Mouse (Mus musculus) stomach, postnatal 0 days (tissue): Measurements from ENCODE around the gene Ssbp3.

Experiments
- CTCF ChIP-seq: IDR thresholded peaks from 2 replicates; pipeline ENCODE4 v1.5.1; 2016; ENCODE audit warnings: antibody characterized with exemption, low read depth, mild to moderate bottlenecking, moderate library complexity
- EP300 ChIP-seq: optimal IDR thresholded peaks from 2 replicates; pipeline ENCODE3; 2016; ENCODE audit warnings: antibody characterized with exemption

DNA sequence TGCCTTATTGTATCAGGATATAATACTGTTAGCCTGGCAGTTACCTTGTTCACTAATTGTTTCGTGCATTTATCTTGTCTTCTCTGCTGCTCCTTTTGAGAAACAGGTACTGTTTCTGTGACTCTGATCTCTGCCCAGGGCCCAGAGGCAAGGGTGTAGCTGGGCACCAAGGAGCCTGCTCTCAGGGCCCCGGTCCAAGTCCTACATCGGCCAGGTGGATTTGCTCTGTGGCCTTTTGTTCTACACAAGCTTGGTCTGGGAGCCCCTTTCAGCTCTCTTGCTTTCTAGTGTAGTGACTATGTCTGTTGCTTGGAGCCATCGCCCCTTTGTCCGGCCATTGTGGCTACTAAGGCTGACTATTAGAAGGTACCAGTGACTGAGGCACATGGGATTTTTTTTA is 82.6 kb downstream of the Ssbp3 start:
- TF ChIP-seq CTCF (no peak), EP300 (no peak)
